ENCODE assay signal across 12 mouse cellular contexts in genomic region chr6:88235983-88236382, GRCm38 (mm10). TPM values are rescaled to one million over a fixed set of nuclear protein-coding genes. Genes with fewer than 3 reads are reported as not detected.
DNase-seq lines count a peak whose midpoint lies in the region; ATAC-seq lines count a peak whose summit lies in the region.
"Had no signal": no experiment of that assay in that cellular context is flagged by ENCODE, and none has a peak within 500 bp of the region (broad histone marks: within the 10 kb centered on the region; RNA-seq: fewer than 3 reads in every experiment).

No protein-coding gene starts in this region.

- H3K9me3 ChIP-seq in kidney, embryonic 15.5 days (replicated peaks) = no peaks in the 10 kb centered on the region
- no peaks in the 10 kb centered on the region for H3K9me3 ChIP-seq in embryonic facial prominence, embryonic 12.5 days
- no peaks in the 10 kb centered on the region for H3K9me3 ChIP-seq in intestine, embryonic 16.5 days (ENCODE audit: control insufficient read depth, low read length)
- no peaks in the 10 kb centered on the region for H3K9me3 ChIP-seq in neural tube, embryonic 14.5 days (ENCODE audit: control insufficient read depth, low read length)

- WGBS in kidney, embryonic 15.5 days = 7% methylated on average over 17 of the region's 17 CpGs
- 2% methylated on average over 17 of the region's 17 CpGs for WGBS in embryonic facial prominence, embryonic 12.5 days
- 6% methylated on average over 17 of the region's 17 CpGs for WGBS in intestine, embryonic 16.5 days
- WGBS in neural tube, embryonic 14.5 days = 3% methylated on average over 17 of the region's 17 CpGs

- no peak overlapping the region for H3K9ac ChIP-seq in kidney, embryonic 15.5 days
- H3K9ac ChIP-seq in embryonic facial prominence, embryonic 12.5 days = no peak overlapping the region
- no peak overlapping the region for H3K9ac ChIP-seq in intestine, embryonic 16.5 days (ENCODE audit: low read depth, low read length)
- no peak overlapping the region for H3K9ac ChIP-seq in neural tube, embryonic 14.5 days (replicated peaks; ENCODE audit: low read depth, low read length)
- H3K9ac ChIP-seq: liver, embryonic 14.5 days had no signal

- no peak for ATAC-seq in kidney, embryonic 15.5 days (replicated peaks; ENCODE audit: low FRiP score)
- no peak for ATAC-seq in embryonic facial prominence, embryonic 12.5 days (ENCODE audit: insufficient number of reproducible peaks, insufficient read depth, low FRiP score, low TSS enrichment)
- ATAC-seq in intestine, embryonic 16.5 days = no peak
- ATAC-seq in neural tube, embryonic 14.5 days (ENCODE audit: low read depth) = peak; percentile 70

- no peak for DNase-seq in kidney, adult 11 months
- DNase-seq in ovary, postnatal 36 days (ENCODE audit: low spot score) = no peak
- no peak for DNase-seq in layer of hippocampus, adult 9-10 months (ENCODE audit: low spot score)
- no peak for DNase-seq in adrenal gland, postnatal 10 days
- DNase-seq: thymus, adult 2 months had no signal

- no peaks in the 10 kb centered on the region for H3K36me3 ChIP-seq in kidney, embryonic 15.5 days
- H3K36me3 ChIP-seq in embryonic facial prominence, embryonic 12.5 days = no peaks in the 10 kb centered on the region
- H3K36me3 ChIP-seq in intestine, embryonic 16.5 days (ENCODE audit: control insufficient read depth, insufficient read depth, low read length) = no peaks in the 10 kb centered on the region
- H3K36me3 ChIP-seq in neural tube, embryonic 14.5 days (ENCODE audit: control insufficient read depth, insufficient read depth, low read length) = no peaks in the 10 kb centered on the region

- H3K4me2 ChIP-seq in kidney, embryonic 15.5 days = peak overlapping the region; percentile 45
- H3K4me2 ChIP-seq in embryonic facial prominence, embryonic 12.5 days (replicated peaks) = peak overlapping the region; percentile 46
- peak overlapping the region; percentile 21 for H3K4me2 ChIP-seq in intestine, embryonic 16.5 days (ENCODE audit: low read depth, low read length)
- peak overlapping the region; percentile 30; the same call in 1 of the 2 replicates for H3K4me2 ChIP-seq in neural tube, embryonic 14.5 days (ENCODE audit: low read depth, low read length)

- H3K4me1 ChIP-seq in kidney, embryonic 15.5 days = peaks cover 36% of the 10 kb centered on the region
- peaks cover 5% of the 10 kb centered on the region for H3K4me1 ChIP-seq in embryonic facial prominence, embryonic 12.5 days
- H3K4me1 ChIP-seq in intestine, embryonic 16.5 days (ENCODE audit: control insufficient read depth, insufficient read depth, low read length) = peaks cover 8% of the 10 kb centered on the region
- peaks cover 6% of the 10 kb centered on the region; the same call in 1 of the 2 replicates for H3K4me1 ChIP-seq in neural tube, embryonic 14.5 days (ENCODE audit: control insufficient read depth, insufficient read depth, low read length)

- peak overlapping the region; percentile 17; the same call in 1 of the 2 replicates for H3K4me3 ChIP-seq in kidney, embryonic 15.5 days (replicated peaks)
- peak overlapping the region; percentile 12; the same call in 1 of the 2 replicates for H3K4me3 ChIP-seq in embryonic facial prominence, embryonic 12.5 days
- no peak overlapping the region for H3K4me3 ChIP-seq in intestine, embryonic 16.5 days (ENCODE audit: low read length)
- no peak overlapping the region for H3K4me3 ChIP-seq in neural tube, embryonic 14.5 days (ENCODE audit: low read depth, low read length)

- H3K27me3 ChIP-seq in kidney, embryonic 15.5 days = peaks cover 57% of the 10 kb centered on the region
- peaks cover 45% of the 10 kb centered on the region for H3K27me3 ChIP-seq in embryonic facial prominence, embryonic 12.5 days
- peaks cover 2% of the 10 kb centered on the region; the same call in 1 of the 2 replicates for H3K27me3 ChIP-seq in intestine, embryonic 16.5 days (replicated peaks; ENCODE audit: control insufficient read depth, insufficient read depth, low read length)
- H3K27me3 ChIP-seq in neural tube, embryonic 14.5 days (ENCODE audit: control insufficient read depth, insufficient read depth, low read length) = peaks cover 2% of the 10 kb centered on the region

- no peak overlapping the region for H3K27ac ChIP-seq in kidney, embryonic 15.5 days
- H3K27ac ChIP-seq in embryonic facial prominence, embryonic 12.5 days = no peak overlapping the region
- no peak overlapping the region for H3K27ac ChIP-seq in intestine, embryonic 16.5 days (ENCODE audit: low read length)
- H3K27ac ChIP-seq in neural tube, embryonic 14.5 days (ENCODE audit: low read depth, low read length) = no peak overlapping the region
- H3K27ac ChIP-seq: liver, embryonic 14.5 days had no signal

RNA-seq across cellular contexts. Expression of gene Dnajb8, which starts 13.9 kb away (rescaled TPM):
- not detected in 2 replicates for polyA plus RNA-seq in kidney, embryonic 15.5 days (2015; fragmentation: Nextera tagmentation; extraction: Ambion mirVana)
- not detected in 2 replicates for polyA plus RNA-seq in embryonic facial prominence, embryonic 12.5 days (2016; fragmentation: Nextera tagmentation; extraction: Ambion mirVana)
- not detected in 2 replicates for polyA plus RNA-seq in intestine, embryonic 16.5 days (2015; fragmentation: Nextera tagmentation; extraction: Ambion mirVana)
- not detected in 2 replicates for polyA plus RNA-seq in neural tube, embryonic 14.5 days (2014; fragmentation: Nextera tagmentation; extraction: Ambion mirVana)
- not detected for total RNA-seq in adrenal gland, postnatal 10 days (2021)
- total RNA-seq: gastrocnemius, adult 8-10 months; MEL had no signal
- polyA plus RNA-seq: liver, embryonic 14.5 days; thymus, adult 2 months had no signal

RNA-seq across cellular contexts. Expression of gene Gata2, which starts 42.3 kb away (rescaled TPM):
- polyA plus RNA-seq in kidney, embryonic 15.5 days (2015; fragmentation: Nextera tagmentation; extraction: Ambion mirVana) = 42.1 and 59.5 TPM in 2 replicates
- polyA plus RNA-seq in embryonic facial prominence, embryonic 12.5 days (2016; fragmentation: Nextera tagmentation; extraction: Ambion mirVana) = 40.3 and 50.4 TPM in 2 replicates
- 4.2 and 4.7 TPM in 2 replicates for polyA plus RNA-seq in intestine, embryonic 16.5 days (2015; fragmentation: Nextera tagmentation; extraction: Ambion mirVana)
- 5.4 and 7.6 TPM in 2 replicates for polyA plus RNA-seq in neural tube, embryonic 14.5 days (2014; fragmentation: Nextera tagmentation; extraction: Ambion mirVana)
- 10 to 100 TPM; 26.3 to 33.2 TPM for total RNA-seq in adrenal gland, postnatal 10 days (2021)

Comparison
In these comparisons a context has a peak if more than half of its experiments do, and no peak if none do; other contexts are left out.
1. H3K4me3 ChIP-seq: peak in kidney, embryonic 15.5 days (single experiment) and embryonic facial prominence, embryonic 12.5 days (single experiment); none in intestine, embryonic 16.5 days (single experiment) and neural tube, embryonic 14.5 days (single experiment).
2. Peak in every context shown above with its lines, with median percentiles within 50 percentile points of each other: H3K4me2 ChIP-seq.